28 mouse cellular contexts compared by ENCODE assay signal in the genomic region with DNA sequence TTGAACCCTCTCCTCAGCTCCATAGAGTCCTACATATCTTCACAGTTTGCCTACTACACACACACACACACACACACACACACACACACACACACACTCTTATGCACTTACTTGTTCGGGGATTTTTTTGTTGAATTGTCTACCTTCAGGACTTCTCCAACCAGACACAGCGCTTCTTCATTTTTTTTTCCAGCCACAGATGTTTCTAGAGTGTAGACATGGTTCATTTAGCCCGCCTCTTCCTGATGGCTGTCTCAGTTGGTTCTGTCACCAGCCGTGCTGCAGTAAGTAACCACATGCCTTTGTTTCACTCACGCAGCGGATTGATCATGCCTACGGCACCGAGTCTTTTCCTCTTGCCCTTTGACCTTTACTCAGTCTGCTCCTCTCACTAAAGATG.
DNase-seq lines count a peak whose midpoint lies in the region; TF ChIP-seq lines count a peak whose summit lies in the region.
"Had no signal": no experiment of that assay in that cellular context is flagged by ENCODE, and none has a peak within 500 bp of the region (broad histone marks: within the 10 kb centered on the region; RNA-seq: fewer than 3 reads in every experiment).

No protein-coding gene starts in this region.

- no peak overlapping the region for H3K4me2 ChIP-seq in CH12.LX (ENCODE audit: insufficient read depth, low read depth, poor library complexity, severe bottlenecking)
- H3K4me2 ChIP-seq: forebrain, embryonic 13.5 days; heart, embryonic 13.5 days; hindbrain, embryonic 14.5 days; kidney, embryonic 15.5 days; limb, embryonic 15.5 days; liver, embryonic 13.5 days; midbrain, embryonic 13.5 days had no signal

- DNase-seq in CD4-positive helper T cell, adult 2 months (ENCODE audit: low read depth, low spot score): peak; percentile 28
- peak; percentile 45 for DNase-seq in CH12.LX (ENCODE audit: extremely low read depth)
- DNase-seq in induced T-regulatory cell, adult 2 months (ENCODE audit: low read depth): peak; percentile 25
- peak; percentile 8 for DNase-seq in thymus, postnatal 25 days
- no peak for DNase-seq in cerebellum, adult 11-12 months
- no peak for DNase-seq in embryo, embryonic 11 days
- DNase-seq in limb, embryonic 10.5 days (ENCODE audit: low spot score): no peak
- DNase-seq: adrenal gland, postnatal 10 days; cerebellum, adult 11 months; cerebellum, postnatal 10 days; gastrocnemius, postnatal 25 days; heart, adult 2 months; heart, postnatal 10 days; kidney, adult 11 months; kidney, postnatal 25 days; liver, embryonic 13.5 days; lung, adult 18-20 months; lung, postnatal 4 days; right cerebral cortex, postnatal 25 days; spleen, adult 18-20 months had no signal

- H3K27me3 ChIP-seq in CH12.LX (replicated peaks): no peaks in the 10 kb centered on the region
- H3K27me3 ChIP-seq in limb, embryonic 10.5 days (ENCODE audit: low read depth, poor library complexity, severe bottlenecking): peaks cover 86% of the 10 kb centered on the region
- H3K27me3 ChIP-seq: forebrain, embryonic 13.5 days; liver, embryonic 13.5 days had no signal

- TF ChIP-seq EP300 in CH12.LX (IDR thresholded peaks at IDR 0.05; ENCODE audit: low read length): peak; percentile 35; the same call in 1 of the 2 replicates

- H3K9ac ChIP-seq in CH12.LX (ENCODE audit: insufficient read depth, low read depth): no peak overlapping the region
- H3K9ac ChIP-seq: forebrain, embryonic 13.5 days; heart, embryonic 13.5 days; hindbrain, embryonic 14.5 days; kidney, embryonic 15.5 days; limb, embryonic 15.5 days; liver, embryonic 13.5 days; midbrain, embryonic 13.5 days had no signal

- dilution Hi-C loops in CH12.LX (cut with MboI; ENCODE audit: extremely low pct_ligation_motif_present, extremely low pct_unique_long_range_greater_than_20kb, low sequenced_read_pairs): no loop called here

- peaks cover 16 to 37% of the 10 kb centered on the region in 2 experiments for H3K4me1 ChIP-seq in CH12.LX (ENCODE audit: control insufficient read depth in 1 of 2, insufficient read depth in 2 of 2)
- H3K4me1 ChIP-seq in limb, embryonic 10.5 days: no peaks in the 10 kb centered on the region
- H3K4me1 ChIP-seq: forebrain, embryonic 13.5 days; kidney, embryonic 15.5 days; limb, embryonic 15.5 days; liver, embryonic 13.5 days; midbrain, embryonic 13.5 days had no signal

- H3K4me3 ChIP-seq in CH12.LX (replicated peaks in 1 of 3; ENCODE audit: low read depth in 2 of 3, low read length in 2 of 3, poor library complexity in 1 of 3): no peak overlapping the region
- H3K4me3 ChIP-seq in limb, embryonic 10.5 days: no peak overlapping the region
- H3K4me3 ChIP-seq: forebrain, embryonic 13.5 days; heart, adult 2 months; heart, embryonic 13.5 days; kidney, embryonic 15.5 days; limb, embryonic 15.5 days; liver, embryonic 13.5 days; midbrain, embryonic 13.5 days had no signal

- no peak for TF ChIP-seq RAD21 in CH12.LX (IDR thresholded peaks at IDR 0.05; ENCODE audit: low read depth, low read length)

- 72% methylated on average over 8 of the region's 8 CpGs for WGBS in limb, embryonic 10.5 days

- in situ Hi-C loops in CH12.LX (cut with MboI; ENCODE audit: low pct_ligation_motif_present, low pct_unique_long_range_greater_than_20kb, low sequenced_read_pairs): no loop called here

- no peaks in the 10 kb centered on the region for H3K9me3 ChIP-seq in CH12.LX (replicated peaks; ENCODE audit: low read length)
- no peaks in the 10 kb centered on the region for H3K9me3 ChIP-seq in limb, embryonic 10.5 days (replicated peaks)
- H3K9me3 ChIP-seq: forebrain, embryonic 13.5 days; G1E; heart, embryonic 13.5 days; kidney, embryonic 15.5 days; limb, embryonic 15.5 days; liver, embryonic 13.5 days; midbrain, embryonic 13.5 days had no signal

- H3K27ac ChIP-seq in CH12.LX (ENCODE audit: insufficient read depth, low read depth): no peak overlapping the region
- H3K27ac ChIP-seq in limb, embryonic 10.5 days: no peak overlapping the region
- H3K27ac ChIP-seq: forebrain, embryonic 13.5 days; heart, adult 2 months; heart, embryonic 13.5 days; hindbrain, embryonic 14.5 days; kidney, embryonic 15.5 days; limb, embryonic 15.5 days; liver, embryonic 13.5 days; midbrain, embryonic 13.5 days; stomach, postnatal 0 days had no signal

- H3K79me2 ChIP-seq in CH12.LX (replicated peaks; ENCODE audit: control insufficient read depth, extremely low read depth, insufficient read depth, poor library complexity, severe bottlenecking): no peaks in the 10 kb centered on the region

- TF ChIP-seq CTCF in CH12.LX (conservative IDR thresholded peaks at IDR 0.05 in 1 of 2, IDR thresholded peaks at IDR 0.05 in 1 of 2; ENCODE audit: low read depth in 2 of 2, low read length in 2 of 2): no peak

- no peaks in the 10 kb centered on the region for H3K36me3 ChIP-seq in CH12.LX (replicated peaks in 1 of 2; ENCODE audit: control insufficient read depth in 1 of 2, insufficient read depth in 1 of 2, low read length in 1 of 2)
- H3K36me3 ChIP-seq in limb, embryonic 10.5 days: no peaks in the 10 kb centered on the region
- H3K36me3 ChIP-seq: G1E; heart, embryonic 13.5 days; kidney, embryonic 15.5 days; limb, embryonic 15.5 days; liver, embryonic 13.5 days; midbrain, embryonic 13.5 days had no signal

- TF ChIP-seq POLR2A in CH12.LX (IDR thresholded peaks at IDR 0.05; ENCODE audit: low read depth, low read length): no peak

TF ChIP-seq in CH12.LX, 34 proteins besides CTCF, POLR2A, EP300 and RAD21:
- TF ChIP-seq ELF1 (IDR thresholded peaks at IDR 0.05; ENCODE audit: low read depth, low read length): 0 out of 2 replicates have a peak, but pooled peaks have one; percentile 10
- no peak for TF ChIP-seq TCF12 (IDR thresholded peaks at IDR 0.05; ENCODE audit: low read depth, low read length)
- peak; percentile 23; the same call in 1 of the 2 replicates for TF ChIP-seq ETS1 (conservative IDR thresholded peaks at IDR 0.05; ENCODE audit: low read depth, low read length)
- TF ChIP-seq MYC (IDR thresholded peaks at IDR 0.05; ENCODE audit: low read depth, low read length): 0 out of 2 replicates have a peak, but pooled peaks have one; percentile 35
- TF ChIP-seq ZC3H11A (IDR thresholded peaks at IDR 0.05; ENCODE audit: low read depth, low read length): no peak
- peak; percentile 32; the same call in 1 of the 2 replicates for TF ChIP-seq BHLHE40 (IDR thresholded peaks at IDR 0.05; ENCODE audit: low read depth, low read length)
- no peak for TF ChIP-seq HCFC1 (IDR thresholded peaks at IDR 0.05; ENCODE audit: low read depth, low read length)
- no peak for TF ChIP-seq MAZ (IDR thresholded peaks at IDR 0.05; ENCODE audit: low read depth, low read length)
- peak; percentile 74 for TF ChIP-seq ZNF384 (IDR thresholded peaks at IDR 0.05; ENCODE audit: low read depth, low read length)
- no peak for TF ChIP-seq ZMIZ1 (IDR thresholded peaks at IDR 0.05; ENCODE audit: low read depth, low read length)

Comparison
In these comparisons a context has a peak if more than half of its experiments do, and no peak if none do; other contexts are left out.
1. DNase-seq: peak in CD4-positive helper T cell, adult 2 months (single experiment), CH12.LX (single experiment), induced T-regulatory cell, adult 2 months (single experiment) and thymus, postnatal 25 days (single experiment); none in cerebellum, adult 11-12 months (single experiment), embryo, embryonic 11 days (single experiment) and limb, embryonic 10.5 days (single experiment).